Mouse (Mus musculus) stomach, postnatal 0 days (tissue): ENCODE data around the gene Taf3.

Source experiments
- CTCF ChIP-seq: IDR thresholded peaks from 2 replicates; pipeline ENCODE4 v1.5.1; 2016; ENCODE audit warnings: antibody characterized with exemption, low read depth, mild to moderate bottlenecking, moderate library complexity
- EP300 ChIP-seq: optimal IDR thresholded peaks from 2 replicates; pipeline ENCODE3; 2016; ENCODE audit warnings: antibody characterized with exemption

DNA sequence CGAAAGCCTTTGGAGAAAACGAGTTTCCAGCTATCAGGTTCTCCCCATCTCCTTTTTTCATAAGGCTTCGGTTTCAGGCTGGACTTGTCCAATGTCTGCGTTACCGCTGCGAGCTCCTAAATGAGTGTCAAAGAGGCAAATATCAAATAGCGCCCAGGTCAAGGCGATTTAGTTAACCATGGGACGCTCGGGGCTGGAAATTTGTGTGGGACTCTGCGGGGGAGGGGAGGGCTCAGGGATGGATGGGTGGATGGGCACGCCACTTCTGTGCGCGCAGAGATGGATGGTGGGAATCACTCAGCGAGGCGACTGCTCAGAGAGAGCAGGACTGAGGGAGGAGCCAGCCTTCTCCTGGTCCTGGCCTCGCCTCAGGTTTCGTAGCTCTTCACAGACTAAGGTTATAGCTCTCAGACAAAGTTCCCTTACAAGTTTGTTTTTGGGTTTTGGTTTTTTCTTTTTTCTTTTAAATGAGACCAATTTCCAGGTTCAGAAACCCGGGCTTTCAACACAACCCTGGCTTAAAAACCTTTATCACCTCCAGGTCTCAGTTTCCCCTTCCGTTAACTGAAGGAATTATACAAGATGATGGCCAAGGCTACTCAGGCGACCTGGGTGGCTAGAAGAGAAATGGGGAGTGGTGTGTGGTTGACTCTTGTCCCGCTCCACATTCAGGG, 152.2 kb downstream of the Taf3 start:
- TF ChIP-seq CTCF (no peak), EP300 (no peak)
